Mouse (Mus musculus) R1 (cell line): ENCODE results near the gene Mdk.

ENCODE experiments used
- DNase-seq: peaks from one replicate; pipeline ENCODE4 v3.0.0-alpha.2; 2018; ENCODE audit warnings: low read depth, low spot score

Mdk gene

GRCm38 (mm10) chr2:91932160-91932711 is at the start of gene Mdk:
Gene Mdk (minus strand): TSS chr2:91932297.
- peak; percentile 96 for DNase-seq

GRCm38 (mm10) chr2:91980830-91981229 is 48.7 kb upstream of the Mdk start:
- peak; percentile 59 for DNase-seq

DNA sequence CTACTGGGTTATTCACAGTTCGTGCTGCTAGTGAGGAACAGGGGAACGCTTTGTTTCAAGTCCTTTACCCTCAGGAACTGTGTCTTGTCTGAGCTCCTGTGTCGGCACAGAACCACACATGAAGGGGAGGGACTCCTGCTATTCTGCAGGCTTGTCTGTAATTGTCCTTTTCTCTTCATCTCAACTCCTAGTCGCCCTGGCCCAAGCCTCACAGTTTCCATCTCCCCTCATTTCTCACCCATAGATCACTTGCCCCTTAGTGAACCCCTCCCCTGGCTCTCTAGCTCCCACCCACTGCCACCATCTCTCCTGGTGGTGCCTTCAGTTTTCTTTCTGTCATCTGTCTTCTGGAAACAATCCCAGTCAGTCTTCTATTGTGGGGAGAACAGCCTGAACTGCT is 48.1 kb upstream of the Mdk start:
- DNase-seq: no peak

DNA sequence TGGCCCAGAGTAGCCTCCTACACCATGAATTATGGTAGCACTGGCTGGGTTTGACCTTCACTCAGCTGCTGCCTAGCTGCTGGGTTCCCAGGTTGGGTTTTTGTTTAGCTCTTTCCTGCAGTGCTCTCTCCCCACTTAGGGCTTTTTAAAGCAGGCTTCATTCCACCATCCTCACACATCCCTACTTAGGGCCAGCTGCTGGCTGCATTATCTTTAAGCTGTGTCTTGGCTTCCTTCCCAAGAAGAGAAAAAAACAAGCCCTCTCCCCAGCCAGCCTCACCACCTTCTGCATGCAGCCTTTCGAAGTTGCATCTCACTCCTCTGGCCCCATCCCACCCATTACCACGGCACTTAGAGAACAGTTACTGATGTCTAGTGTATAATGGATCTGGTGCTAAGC is 46.5 kb upstream of the Mdk start:
- no peak for DNase-seq

- DNase-seq: no peak
Measured at GRCm38 (mm10) chr2:91977960-91978359, 45.9 kb upstream of the Mdk start.

DNA sequence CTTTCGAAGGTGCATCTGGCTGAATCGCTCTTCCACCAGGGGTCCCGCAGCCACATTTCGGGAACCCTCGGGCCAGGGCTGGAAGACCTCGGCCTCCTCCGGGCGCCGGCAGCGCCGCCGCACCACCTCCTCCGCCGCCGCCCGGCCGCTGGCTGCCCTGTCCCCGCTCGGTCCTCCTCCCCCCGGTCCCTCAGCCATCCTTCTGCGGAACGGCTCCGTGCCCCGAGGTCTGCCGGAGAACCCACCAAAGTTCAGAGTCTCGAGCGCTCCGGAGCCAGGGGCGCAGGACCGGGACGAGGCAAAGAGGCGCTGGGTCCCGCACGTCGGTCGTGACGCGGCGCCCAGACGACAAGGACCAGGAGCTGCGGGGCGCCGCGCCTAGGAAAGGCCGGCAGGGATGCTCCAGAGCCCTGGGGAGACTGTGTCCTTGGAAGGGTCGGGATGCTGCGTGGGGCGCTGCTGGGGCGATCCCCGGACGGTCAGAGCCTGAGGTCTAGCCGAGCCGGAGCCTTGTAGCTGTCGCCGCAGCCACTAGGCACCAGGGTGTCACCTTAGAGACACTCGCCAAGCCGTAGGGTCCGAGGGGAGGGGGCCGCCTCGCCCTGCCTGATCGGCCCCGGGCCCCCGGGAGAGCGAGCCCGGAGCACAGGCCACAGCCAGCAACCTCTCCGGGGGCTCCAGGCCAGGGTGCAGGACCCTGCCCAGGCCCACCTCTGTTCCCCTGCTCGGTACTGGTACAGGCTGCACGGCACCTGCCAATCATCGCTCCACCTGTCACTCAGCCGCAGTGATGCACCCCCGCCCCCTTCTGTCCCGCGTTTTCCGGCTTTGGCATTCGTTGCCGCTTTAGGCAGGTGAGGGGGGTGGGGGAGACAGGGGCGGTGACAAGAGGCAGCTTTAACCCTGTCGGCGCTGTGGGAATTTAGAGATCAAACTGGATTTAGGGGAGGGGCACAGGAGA is 43.8 kb upstream of the Mdk start, which contains the start of gene Dgkz:
Dgkz (minus strand) TSS at position 284 of the 961 bp plus-strand sequence.
- DNase-seq: peak; percentile 83

GRCm38 (mm10) chr2:91973416-91974135 is 41.5 kb upstream of the Mdk start:
- no peak for DNase-seq

DNA sequence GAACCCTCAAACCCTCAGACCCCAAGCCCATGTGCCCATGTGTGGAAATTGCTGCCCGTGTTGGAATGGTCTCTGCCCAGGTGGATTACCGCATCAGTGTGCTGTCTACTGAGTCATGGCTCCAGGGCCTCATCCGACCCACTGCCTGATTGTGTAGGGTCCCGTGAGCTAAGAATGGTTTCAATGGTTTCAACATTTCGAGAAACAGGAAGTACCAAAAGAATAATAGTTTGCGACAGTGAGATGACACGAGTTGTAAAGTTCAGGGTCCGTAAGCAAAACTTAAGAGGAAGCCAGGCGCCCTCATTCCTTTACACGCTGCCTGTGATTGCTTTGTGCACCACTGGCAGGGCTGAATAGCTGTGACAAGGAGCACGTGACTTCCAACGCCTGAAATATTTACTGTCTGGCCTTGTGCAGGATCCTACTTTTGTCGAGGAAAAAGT is 40.0 kb upstream of the Mdk start:
- peak; percentile 62 for DNase-seq

- DNase-seq: peak; percentile 77
Measured at GRCm38 (mm10) chr2:91971231-91972097, 39.4 kb upstream of the Mdk start.

DNA sequence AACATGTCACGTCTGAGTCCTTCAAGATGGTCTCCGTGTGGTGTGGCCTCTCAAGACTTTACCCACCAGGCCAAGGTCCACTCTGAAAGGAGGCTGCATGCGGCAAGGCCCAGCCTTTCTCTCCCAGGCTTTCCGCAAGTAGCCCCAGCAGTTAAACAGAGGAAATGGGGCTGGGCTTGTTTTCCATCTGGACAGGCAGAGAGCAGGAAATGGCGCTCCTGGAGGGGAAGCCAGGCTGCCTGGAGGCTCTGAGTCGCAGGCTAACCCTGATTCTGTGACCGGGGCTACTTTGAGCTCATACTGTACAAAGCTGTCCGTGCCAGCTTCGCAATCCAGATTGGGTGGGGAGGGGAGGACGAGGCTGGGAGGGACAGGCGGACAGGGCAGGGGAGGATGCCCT is 35.9 kb upstream of the Mdk start:
- no peak for DNase-seq

DNA sequence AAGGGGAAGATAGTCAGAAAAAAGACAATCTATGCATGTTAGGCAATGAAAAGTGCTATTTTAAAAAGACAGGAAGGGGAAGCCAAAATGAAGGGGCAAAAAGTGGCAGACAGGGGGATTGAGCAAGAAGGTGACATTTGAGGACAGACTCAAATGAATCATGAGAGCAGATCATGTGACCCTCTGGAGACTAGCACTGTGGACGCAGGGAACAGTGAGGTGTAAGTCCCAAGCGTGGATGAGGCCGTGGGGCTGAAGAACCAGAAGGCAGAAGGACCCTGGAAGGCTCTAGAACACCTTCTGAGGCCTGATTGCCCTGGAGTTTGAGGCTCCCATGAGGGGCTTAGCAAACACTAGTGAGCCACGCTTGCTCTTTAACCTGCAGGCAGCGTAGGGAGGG is 34.3 kb upstream of the Mdk start:
- no peak for DNase-seq

DNA sequence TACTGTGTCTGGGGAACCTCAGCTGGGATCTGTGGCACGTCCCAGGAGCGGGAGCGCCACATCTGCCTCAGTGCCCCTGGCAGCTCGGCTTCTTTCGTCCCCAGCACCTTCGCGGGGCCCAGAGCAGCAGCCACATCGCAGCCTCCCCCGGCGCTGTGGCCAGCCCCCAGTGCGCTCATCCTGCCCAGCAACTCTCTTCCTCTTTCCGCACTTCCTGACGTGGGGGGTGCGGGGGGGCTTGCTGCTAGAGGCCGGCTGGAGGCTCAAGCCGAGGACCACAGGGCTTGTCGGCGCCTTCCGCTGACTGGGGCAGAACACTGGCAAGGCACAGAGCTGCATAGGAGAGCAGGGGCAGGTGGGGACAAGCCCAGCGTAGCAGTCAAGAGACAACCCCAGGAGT is 33.3 kb upstream of the Mdk start:
- peak; percentile 43 for DNase-seq

DNA sequence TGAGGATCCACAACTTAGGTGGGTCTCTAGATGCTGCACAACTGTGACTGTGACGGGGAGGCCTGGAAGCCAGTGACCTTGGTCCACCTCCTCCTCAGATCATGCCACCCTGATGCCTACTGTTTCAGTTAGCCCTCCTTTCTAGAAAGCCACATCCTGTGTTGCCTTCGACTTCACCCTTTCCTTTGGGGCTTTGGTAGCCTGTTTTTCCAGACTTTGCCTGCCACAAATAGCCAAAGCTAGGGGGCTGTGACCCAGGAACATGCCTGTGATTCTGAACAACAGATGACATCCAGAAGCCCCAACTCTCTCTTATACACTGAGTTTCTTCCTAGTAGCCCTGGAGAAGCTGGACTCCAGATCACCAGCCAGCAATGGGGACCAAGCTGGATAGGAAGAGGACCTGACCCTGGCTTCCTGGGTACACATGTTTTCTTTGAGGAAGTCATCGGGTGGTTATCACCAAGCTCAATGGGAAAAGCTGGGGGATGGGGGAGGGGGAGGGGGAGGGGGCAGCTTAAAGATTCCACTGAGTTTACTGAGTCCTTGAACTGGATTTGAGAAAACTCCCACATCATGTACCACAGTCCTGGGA is 32.6 kb upstream of the Mdk start:
- no peak for DNase-seq

GRCm38 (mm10) chr2:91963443-91963932 is 31.4 kb upstream of the Mdk start:
- peak; percentile 92 for DNase-seq

GRCm38 (mm10) chr2:91962864-91963401 is 30.8 kb upstream of the Mdk start:
- peak; percentile 41 for DNase-seq

GRCm38 (mm10) chr2:91961901-91962761 is 30.0 kb upstream of the Mdk start:
- no peak for DNase-seq

DNA sequence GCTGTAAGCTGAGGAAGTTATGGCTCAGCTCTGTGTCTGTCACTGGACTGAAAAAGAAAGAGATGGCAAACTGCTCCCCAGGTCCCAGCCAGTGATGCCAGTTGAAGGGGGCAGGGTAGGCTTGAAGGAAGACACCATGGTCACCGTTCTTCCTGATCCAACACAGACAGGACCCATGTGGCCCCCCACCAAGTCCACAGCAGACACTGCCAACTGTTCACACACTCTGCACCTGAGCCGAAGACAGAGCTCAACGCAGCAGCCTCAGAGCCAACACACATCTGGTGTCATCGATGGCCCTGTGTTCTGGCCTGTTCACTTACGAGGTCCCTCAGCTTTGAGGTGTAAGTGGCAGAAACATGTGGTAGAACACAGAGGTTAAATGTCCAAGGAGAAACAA is 28.4 kb upstream of the Mdk start:
- no peak for DNase-seq

DNA sequence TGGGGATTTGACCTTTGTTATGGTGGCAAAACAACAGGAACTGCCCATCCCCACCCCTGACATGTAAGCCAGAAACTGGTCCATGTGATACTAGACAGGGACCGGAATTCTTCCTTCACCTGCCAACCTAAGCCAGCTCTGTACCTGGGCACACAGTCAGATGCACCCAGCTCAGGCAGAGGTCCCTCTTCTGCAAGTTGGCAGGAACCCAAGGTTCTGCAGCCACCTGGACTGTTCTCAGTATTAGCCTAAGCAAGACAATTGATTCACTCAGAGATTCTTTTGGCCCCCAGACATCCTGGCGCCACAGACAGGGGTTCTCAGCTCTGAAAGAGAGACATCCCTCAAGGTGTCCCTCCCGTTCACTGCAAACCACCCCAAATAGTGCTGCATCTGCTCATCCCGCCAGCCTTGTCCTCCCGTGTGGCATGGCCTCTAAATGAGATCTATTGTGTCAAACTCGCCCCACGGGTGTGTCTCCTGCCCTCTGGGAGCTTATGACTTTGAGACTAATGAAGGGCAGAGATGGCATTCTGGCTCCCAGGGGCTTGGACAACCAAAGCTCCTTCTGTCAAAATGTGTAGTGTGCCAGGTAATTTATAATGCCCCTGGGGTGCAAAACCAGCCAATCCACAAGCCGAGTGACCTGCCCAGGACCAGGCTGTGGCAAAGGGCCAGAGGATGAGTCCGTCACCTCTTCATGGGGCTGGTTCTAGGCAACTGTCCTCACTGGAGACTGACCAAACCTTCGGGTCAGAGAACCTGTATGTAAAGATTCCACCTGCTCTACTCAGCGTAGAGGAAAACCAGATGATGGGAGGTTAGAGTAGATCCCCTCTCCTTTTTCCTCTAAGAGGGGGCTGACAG is 27.7 kb upstream of the Mdk start:
- no peak for DNase-seq
